Mouse (Mus musculus): ENCODE results near the gene Kif14. TPM values are rescaled to one million over a fixed set of nuclear protein-coding genes. Genes with fewer than 3 reads are reported as not detected.

The Kif14 gene
- polyA plus RNA-seq (2015; fragmentation: Nextera tagmentation; extraction: Ambion mirVana), result 6.4 and 7.1 TPM in 2 replicates

- under 1% methylated on average over 51 of the region's 52 CpGs for WGBS
- peak; percentile 99 for ATAC-seq (ENCODE audit: borderline replicate concordance, extremely low read depth, low FRiP score, low TSS enrichment)
Measured at GRCm38 (mm10) chr1:136466143-136466811, at the start of gene Kif14. Gene Kif14, plus strand, starts transcription at chr1:136466343.

GRCm38 (mm10) chr1:136418393-136418792 is 47.8 kb upstream of the Kif14 start:
- H3K27me3 ChIP-seq, result no peaks in the 10 kb centered on the region
- H3K27ac ChIP-seq, result no peak overlapping the region
- H3K4me1 ChIP-seq, result peaks cover 10% of the 10 kb centered on the region; the same call in 1 of the 2 replicates
- no peak overlapping the region for H3K9ac ChIP-seq
- H3K36me3 ChIP-seq, result 0 out of 2 replicates have a peak, but pooled peaks cover 9% of the 10 kb centered on the region
- no peaks in the 10 kb centered on the region for H3K9me3 ChIP-seq
- no peak overlapping the region for H3K4me3 ChIP-seq
- no peak overlapping the region for H3K4me2 ChIP-seq
- ATAC-seq (ENCODE audit: borderline replicate concordance, extremely low read depth, low FRiP score, low TSS enrichment), result no peak
- 89% methylated on average over 6 of the region's 6 CpGs for WGBS

More at GRCm38 (mm10) chr1:136466143-136466811, at the start of gene Kif14:
- Histone ChIP-seq H3K36me3 (peaks cover 21% of the 10 kb centered on the region), H3K27me3 (no peaks in the 10 kb centered on the region), H3K27ac (0 out of 2 replicates have a peak within 1 kb of the TSS, but pooled peaks have one; percentile 50), H3K4me2 (peak within 1 kb of the TSS; percentile 96), H3K4me1 (peaks cover 27% of the 10 kb centered on the region), H3K9ac (peak within 1 kb of the TSS; percentile 75), H3K4me3 (peak within 1 kb of the TSS; percentile 75), H3K9me3 (no peaks in the 10 kb centered on the region)

GRCm38 (mm10) chr1:136427166-136427969 is 38.8 kb upstream of the Kif14 start:
- no peak for ATAC-seq (ENCODE audit: borderline replicate concordance, extremely low read depth, low FRiP score, low TSS enrichment)
- Histone ChIP-seq H3K4me1 (peaks cover 6% of the 10 kb centered on the region; the same call in 1 of the 2 replicates), H3K9ac (no peak overlapping the region), H3K27me3 (no peaks in the 10 kb centered on the region), H3K9me3 (no peaks in the 10 kb centered on the region), H3K36me3 (peaks cover 7% of the 10 kb centered on the region; the same call in 1 of the 2 replicates), H3K27ac (no peak overlapping the region), H3K4me3 (no peak overlapping the region), H3K4me2 (no peak overlapping the region)
- 66% methylated on average over 11 of the region's 11 CpGs for WGBS

- peaks cover 6% of the 10 kb centered on the region; the same call in 1 of the 2 replicates for H3K4me1 ChIP-seq
- WGBS, result 82% methylated on average over 4 of the region's 4 CpGs
- H3K9me3 ChIP-seq, result no peaks in the 10 kb centered on the region
- ATAC-seq (ENCODE audit: borderline replicate concordance, extremely low read depth, low FRiP score, low TSS enrichment), result no peak
- H3K36me3 ChIP-seq, result peaks cover 15% of the 10 kb centered on the region; the same call in 1 of the 2 replicates
- no peak overlapping the region for H3K9ac ChIP-seq
- no peak overlapping the region for H3K27ac ChIP-seq
- H3K4me3 ChIP-seq, result no peak overlapping the region
- no peaks in the 10 kb centered on the region for H3K27me3 ChIP-seq
- H3K4me2 ChIP-seq, result no peak overlapping the region
Measured at GRCm38 (mm10) chr1:136428981-136429380, 37.2 kb upstream of the Kif14 start.

- Histone ChIP-seq H3K9me3 (no peaks in the 10 kb centered on the region), H3K4me1 (peaks cover 6% of the 10 kb centered on the region; the same call in 1 of the 2 replicates), H3K27ac (no peak overlapping the region), H3K9ac (no peak overlapping the region), H3K27me3 (no peaks in the 10 kb centered on the region), H3K36me3 (peaks cover 14% of the 10 kb centered on the region; the same call in 1 of the 2 replicates), H3K4me2 (no peak overlapping the region), H3K4me3 (no peak overlapping the region)
- WGBS, result 51% methylated on average over 7 of the region's 7 CpGs
- no peak for ATAC-seq (ENCODE audit: borderline replicate concordance, extremely low read depth, low FRiP score, low TSS enrichment)
Measured at GRCm38 (mm10) chr1:136430126-136430818, 35.9 kb upstream of the Kif14 start.

- H3K9ac ChIP-seq, result no peak overlapping the region
- H3K9me3 ChIP-seq, result no peaks in the 10 kb centered on the region
- H3K4me2 ChIP-seq, result no peak overlapping the region
- no peak overlapping the region for H3K4me3 ChIP-seq
- no peak overlapping the region for H3K27ac ChIP-seq
- no peak for ATAC-seq (ENCODE audit: borderline replicate concordance, extremely low read depth, low FRiP score, low TSS enrichment)
- H3K27me3 ChIP-seq, result no peaks in the 10 kb centered on the region
- peaks cover 9% of the 10 kb centered on the region for H3K4me1 ChIP-seq
- H3K36me3 ChIP-seq, result no peaks in the 10 kb centered on the region
- WGBS, result 64% methylated on average over 7 of the region's 7 CpGs
Measured at GRCm38 (mm10) chr1:136440741-136441140, 25.4 kb upstream of the Kif14 start.

- Histone ChIP-seq H3K4me3 (no peak overlapping the region), H3K27ac (no peak overlapping the region), H3K9ac (no peak overlapping the region), H3K4me2 (no peak overlapping the region), H3K27me3 (no peaks in the 10 kb centered on the region), H3K36me3 (no peaks in the 10 kb centered on the region), H3K4me1 (peaks cover 9% of the 10 kb centered on the region), H3K9me3 (no peaks in the 10 kb centered on the region)
- 36% methylated on average over 9 of the region's 9 CpGs for WGBS
- ATAC-seq (ENCODE audit: borderline replicate concordance, extremely low read depth, low FRiP score, low TSS enrichment), result no peak
Measured at GRCm38 (mm10) chr1:136442809-136443208, 23.3 kb upstream of the Kif14 start.

GRCm38 (mm10) chr1:136444555-136445255 is 21.4 kb upstream of the Kif14 start:
- H3K4me1 ChIP-seq, result peaks cover 7% of the 10 kb centered on the region
- H3K4me2 ChIP-seq, result no peak overlapping the region
- no peaks in the 10 kb centered on the region for H3K9me3 ChIP-seq
- H3K27ac ChIP-seq, result no peak overlapping the region
- WGBS, result 70% methylated on average over 12 of the region's 12 CpGs
- H3K36me3 ChIP-seq, result no peaks in the 10 kb centered on the region
- no peaks in the 10 kb centered on the region for H3K27me3 ChIP-seq
- no peak for ATAC-seq (ENCODE audit: borderline replicate concordance, extremely low read depth, low FRiP score, low TSS enrichment)
- no peak overlapping the region for H3K9ac ChIP-seq
- no peak overlapping the region for H3K4me3 ChIP-seq

GRCm38 (mm10) chr1:136446933-136447332 is 19.2 kb upstream of the Kif14 start:
- H3K4me3 ChIP-seq, result no peak overlapping the region
- H3K9ac ChIP-seq, result no peak overlapping the region
- H3K9me3 ChIP-seq, result no peaks in the 10 kb centered on the region
- no peaks in the 10 kb centered on the region for H3K27me3 ChIP-seq
- H3K4me1 ChIP-seq, result peaks cover 7% of the 10 kb centered on the region
- no peak overlapping the region for H3K27ac ChIP-seq
- no peak for ATAC-seq (ENCODE audit: borderline replicate concordance, extremely low read depth, low FRiP score, low TSS enrichment)
- WGBS, result 67% methylated on average over 10 of the region's 10 CpGs
- H3K36me3 ChIP-seq, result no peaks in the 10 kb centered on the region
- no peak overlapping the region for H3K4me2 ChIP-seq

GRCm38 (mm10) chr1:136447338-136447737 is 18.8 kb upstream of the Kif14 start:
- H3K4me3 ChIP-seq, result no peak overlapping the region
- no peaks in the 10 kb centered on the region for H3K27me3 ChIP-seq
- WGBS, result 31% methylated on average over 4 of the region's 4 CpGs
- no peak for ATAC-seq (ENCODE audit: borderline replicate concordance, extremely low read depth, low FRiP score, low TSS enrichment)
- H3K27ac ChIP-seq, result no peak overlapping the region
- H3K9me3 ChIP-seq, result no peaks in the 10 kb centered on the region
- H3K4me2 ChIP-seq, result no peak overlapping the region
- H3K36me3 ChIP-seq, result no peaks in the 10 kb centered on the region
- no peak overlapping the region for H3K9ac ChIP-seq
- H3K4me1 ChIP-seq, result peaks cover 7% of the 10 kb centered on the region

- H3K4me2 ChIP-seq, result no peak overlapping the region
- H3K9ac ChIP-seq, result no peak overlapping the region
Measured at GRCm38 (mm10) chr1:136449541-136449940, 16.6 kb upstream of the Kif14 start.

More at GRCm38 (mm10) chr1:136449541-136449940, 16.6 kb upstream of the Kif14 start:
- no peaks in the 10 kb centered on the region for H3K27me3 ChIP-seq
- ATAC-seq (ENCODE audit: borderline replicate concordance, extremely low read depth, low FRiP score, low TSS enrichment), result no peak
- H3K27ac ChIP-seq, result no peak overlapping the region
- no peak overlapping the region for H3K4me3 ChIP-seq
- no peaks in the 10 kb centered on the region for H3K9me3 ChIP-seq
- H3K4me1 ChIP-seq, result peaks cover 1% of the 10 kb centered on the region; the same call in 1 of the 2 replicates
- no peaks in the 10 kb centered on the region for H3K36me3 ChIP-seq
- 88% methylated on average over 6 of the region's 6 CpGs for WGBS

All from lung, embryonic 15.5 days (tissue).